Comparison of ENCODE assay signal across 19 mouse cellular contexts in the genomic region with DNA sequence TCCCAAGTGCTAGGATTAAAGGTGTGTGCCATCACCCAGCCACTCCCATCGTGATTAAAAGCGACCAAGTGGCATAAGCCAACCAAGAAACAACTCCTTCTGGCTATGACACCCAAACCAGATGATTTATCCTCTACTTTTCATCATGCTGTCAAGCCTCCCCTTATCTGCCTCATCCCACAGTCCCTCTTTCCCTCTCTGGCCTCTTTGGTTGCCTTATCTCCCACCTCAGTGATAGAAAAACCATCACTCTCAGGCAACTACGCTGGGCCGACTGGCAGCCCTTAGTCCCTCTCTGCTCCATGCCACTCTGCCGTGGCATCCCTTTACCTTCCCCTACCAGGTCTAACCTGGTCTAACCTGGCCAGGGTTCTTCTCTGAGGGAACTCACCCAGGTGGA. TPM values are rescaled to one million over a fixed set of nuclear protein-coding genes. Genes with fewer than 3 reads are reported as not detected.
"Had no signal": no experiment of that assay in that cellular context is flagged by ENCODE, and none has a peak within 500 bp of the region (broad histone marks: within the 10 kb centered on the region; RNA-seq: fewer than 3 reads in every experiment).

No protein-coding gene starts in this region.

- ATAC-seq: intestine, embryonic 16.5 days; lung, postnatal 0 days; midbrain, embryonic 15.5 days had no signal

- H3K27ac ChIP-seq: kidney, embryonic 15.5 days; left cerebral cortex, adult 2 months; limb, embryonic 10.5 days; midbrain, embryonic 15.5 days; neural tube, embryonic 13.5 days; stomach, embryonic 15.5 days had no signal

- H3K9me3 ChIP-seq: kidney, embryonic 15.5 days; limb, embryonic 10.5 days; midbrain, embryonic 15.5 days; neural tube, embryonic 13.5 days; stomach, embryonic 15.5 days had no signal

- H3K4me2 ChIP-seq: kidney, embryonic 15.5 days; midbrain, embryonic 11.5 days; midbrain, embryonic 15.5 days; neural tube, embryonic 13.5 days; stomach, embryonic 15.5 days had no signal

- H3K36me3 ChIP-seq: kidney, embryonic 15.5 days; limb, embryonic 10.5 days; midbrain, embryonic 15.5 days; neural tube, embryonic 13.5 days; stomach, embryonic 15.5 days had no signal

- H3K4me3 ChIP-seq: kidney, embryonic 15.5 days; left cerebral cortex, adult 2 months; limb, embryonic 10.5 days; midbrain, embryonic 15.5 days; neural tube, embryonic 13.5 days; stomach, embryonic 15.5 days had no signal

- DNase-seq: kidney, adult 2 months; kidney, postnatal 14 days; lung, adult 2 months; lung, postnatal 36 days; right cerebral cortex, postnatal 14 days; thymus, postnatal 36 days had no signal

- H3K9ac ChIP-seq: kidney, embryonic 15.5 days; midbrain, embryonic 15.5 days; neural tube, embryonic 13.5 days; stomach, embryonic 15.5 days had no signal

- H3K27me3 ChIP-seq: kidney, embryonic 15.5 days; midbrain, embryonic 15.5 days; neural tube, embryonic 13.5 days; stomach, embryonic 15.5 days had no signal

- H3K4me1 ChIP-seq: kidney, embryonic 15.5 days; limb, embryonic 10.5 days; neural tube, embryonic 13.5 days; stomach, embryonic 15.5 days had no signal

RNA-seq across cellular contexts. Expression of a gene that starts 23.4 kb away (rescaled TPM):
- total RNA-seq: layer of hippocampus, postnatal 25 days; left cerebral cortex, postnatal 14 days; megakaryocyte, adult 5-6 weeks had no signal
- polyA plus RNA-seq: large intestine, adult 2 months; lung, adult 2 months; lung, postnatal 0 days had no signal
